Mouse (Mus musculus) olfactory bulb, adult 2 months (tissue): ENCODE results near the gene Phactr2.

Source experiments
- CTCF ChIP-seq: fragments of 200-500 bp; IDR thresholded peaks from 2 replicates; pipeline ENCODE4 v1.5.1; 2012; ENCODE audit warnings: low read depth, mild to moderate bottlenecking, low read length, moderate library complexity; ENCODE audit not compliant: insufficient read depth
- POLR2A ChIP-seq: fragments of 200-500 bp; IDR thresholded peaks from 2 replicates; pipeline ENCODE4 v1.6.1; 2012; ENCODE audit warnings: mild to moderate bottlenecking, low read depth, low read length, moderate library complexity; ENCODE audit not compliant: insufficient read depth

DNA sequence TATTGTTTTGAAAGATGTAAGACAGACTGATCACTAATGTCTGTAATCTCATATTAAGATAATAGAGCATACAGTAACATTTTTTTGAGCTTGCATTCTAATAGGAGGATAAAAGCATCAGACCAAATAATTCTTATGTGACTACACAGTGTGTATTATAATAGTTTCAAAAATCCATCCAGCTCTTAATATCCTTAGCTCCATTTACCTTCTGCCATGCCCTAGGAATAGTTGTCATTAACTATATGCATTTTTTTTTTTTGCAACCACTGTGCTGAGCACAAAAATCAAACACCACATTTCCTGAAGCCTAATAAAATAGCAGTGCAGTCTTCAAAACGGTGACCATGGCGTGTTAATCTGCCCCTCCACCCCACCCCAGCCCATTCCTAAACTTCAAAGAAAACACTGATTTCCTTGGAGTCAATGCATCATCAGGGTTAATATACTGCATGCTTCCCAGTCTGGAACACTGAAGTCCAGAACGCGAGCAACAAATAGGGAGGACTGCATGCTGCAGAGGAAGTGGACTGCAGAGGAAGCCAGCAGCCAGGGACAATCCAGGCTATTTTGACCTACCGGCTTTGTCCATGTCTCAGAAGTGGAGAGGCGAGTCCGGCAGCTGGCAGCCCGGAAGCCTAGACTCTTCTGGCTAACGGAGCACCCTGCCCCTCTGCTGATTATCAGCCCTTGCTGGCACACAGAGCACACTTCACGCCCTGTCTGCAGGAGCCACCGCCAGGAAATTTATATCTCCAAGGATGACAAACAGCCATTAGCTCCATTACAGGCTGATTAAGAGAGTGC lies 85.9 kb downstream of the Phactr2 start:
- no peak for TF ChIP-seq CTCF
- no peak for TF ChIP-seq POLR2A
